Mouse (Mus musculus) megakaryocyte, embryonic 14.5 days (primary cell): ENCODE data around the gene Pde4d.

Source experiments
- FLI1 ChIP-seq: IDR thresholded peaks from 2 replicates; pipeline ENCODE4 v1.6.1; 2012; ENCODE audit warnings: low read length, inconsistent platforms, mixed read lengths
- GATA1 ChIP-seq: IDR thresholded peaks from 3 replicates; pipeline ENCODE4 v1.6.1; 2012; ENCODE audit warnings: mixed read lengths, low read length, inconsistent platforms, borderline replicate concordance

- no peak for TF ChIP-seq GATA1
- no peak for TF ChIP-seq FLI1
These were observed 1414.1 kb downstream of the Pde4d start for GRCm38 (mm10) chr13:109863826-109864225.
